ENCODE assay signal across 8 mouse cellular contexts in the genomic region with DNA sequence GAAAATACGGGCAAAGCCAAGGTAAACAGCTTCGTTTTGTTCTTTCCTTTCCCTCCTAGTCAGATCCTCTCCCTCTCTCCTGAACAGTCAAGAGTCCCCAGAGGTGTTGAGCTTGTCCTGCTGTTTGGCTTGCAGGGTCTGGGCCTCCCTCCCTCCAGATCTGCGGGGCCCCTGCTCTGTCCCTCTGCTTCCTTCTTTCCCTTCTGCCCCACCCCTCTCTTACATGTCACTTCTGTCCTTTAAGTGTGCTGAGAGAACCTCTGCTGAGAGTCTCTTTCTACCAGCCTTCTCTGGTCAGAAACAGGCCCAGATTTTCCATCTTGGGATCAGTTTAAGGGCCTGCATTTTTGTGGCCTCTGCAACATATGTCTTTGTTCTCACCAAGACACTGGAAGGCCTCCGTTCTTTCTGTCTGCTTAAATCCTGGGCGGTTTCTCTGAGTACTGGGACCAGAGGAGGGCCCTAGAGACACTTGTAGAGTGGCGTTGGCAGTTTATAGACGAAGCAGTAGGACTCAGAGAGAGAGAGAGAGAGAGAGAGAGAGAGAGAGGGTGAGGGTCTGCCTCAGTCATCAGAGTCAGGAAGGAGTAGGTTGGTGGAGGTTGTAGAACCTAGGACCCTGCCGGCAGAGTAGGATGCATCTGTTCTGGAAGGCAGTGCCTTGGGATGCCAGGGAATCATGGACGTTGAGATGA. TPM values are rescaled to one million over a fixed set of nuclear protein-coding genes. Genes with fewer than 3 reads are reported as not detected.
A peak's percentile ranks its signal among the peaks of the same experiment; 100 is the strongest.
DNase-seq lines count a peak whose midpoint lies in the region; ATAC-seq and TF ChIP-seq lines count a peak whose summit lies in the region.

No protein-coding gene starts in this region.

- H3ac ChIP-seq in myocyte (ENCODE audit: control insufficient read depth, insufficient read length): no peak overlapping the region

- H3K27me3 ChIP-seq in thymus, adult 2 months (ENCODE audit: control insufficient read depth, insufficient read depth, low read length): no peaks in the 10 kb centered on the region
- no peaks in the 10 kb centered on the region for H3K27me3 ChIP-seq in forebrain, embryonic 15.5 days
- H3K27me3 ChIP-seq in limb, embryonic 15.5 days: no peaks in the 10 kb centered on the region
- peaks cover 22% of the 10 kb centered on the region for H3K27me3 ChIP-seq in myocyte (ENCODE audit: control insufficient read depth, insufficient read depth, insufficient read length)

- peak overlapping the region; percentile 71 for H3K4me2 ChIP-seq in forebrain, embryonic 15.5 days (replicated peaks)
- peak overlapping the region; percentile 76 for H3K4me2 ChIP-seq in limb, embryonic 15.5 days
- H3K4me2 ChIP-seq in myocyte (ENCODE audit: low read depth): peak overlapping the region; percentile 30

- H3K27ac ChIP-seq in thymus, adult 2 months (ENCODE audit: control insufficient read depth, insufficient read depth, low read length): peak overlapping the region; percentile 7; the same call in 1 of the 2 replicates
- H3K27ac ChIP-seq in forebrain, embryonic 15.5 days (replicated peaks): peak overlapping the region; percentile 85
- peak overlapping the region; percentile 97 for H3K27ac ChIP-seq in limb, embryonic 15.5 days

- TF ChIP-seq CTCF in thymus, adult 2 months (IDR thresholded peaks at IDR 0.05; ENCODE audit: borderline replicate concordance, control insufficient read depth, extremely low read depth, insufficient read depth, low read length, poor library complexity): no peak

- WGBS in thymus, adult 2 months: 14% methylated on average over 9 of the region's 9 CpGs
- 0% methylated on average over 9 of the region's 9 CpGs for WGBS in forebrain, embryonic 15.5 days
- WGBS in limb, embryonic 15.5 days: 0% methylated on average over 9 of the region's 9 CpGs

- H3K9me3 ChIP-seq in forebrain, embryonic 15.5 days: no peaks in the 10 kb centered on the region
- no peaks in the 10 kb centered on the region for H3K9me3 ChIP-seq in limb, embryonic 15.5 days

- H3K79me2 ChIP-seq in myocyte (ENCODE audit: control insufficient read depth, insufficient read depth): no peaks in the 10 kb centered on the region

- peak overlapping the region; percentile 59 for H3K4me3 ChIP-seq in thymus, adult 2 months (ENCODE audit: control insufficient read depth, insufficient read depth, low read length)
- peak overlapping the region; percentile 71 for H3K4me3 ChIP-seq in forebrain, embryonic 15.5 days
- H3K4me3 ChIP-seq in limb, embryonic 15.5 days: peak overlapping the region; percentile 74
- H3K4me3 ChIP-seq in myocyte: no peak overlapping the region

- peaks cover 17% of the 10 kb centered on the region for H3K4me1 ChIP-seq in thymus, adult 2 months (replicated peaks; ENCODE audit: control insufficient read depth, insufficient read depth, low read length)
- peaks cover 51% of the 10 kb centered on the region for H3K4me1 ChIP-seq in forebrain, embryonic 15.5 days
- H3K4me1 ChIP-seq in limb, embryonic 15.5 days: peaks cover 56% of the 10 kb centered on the region

- ATAC-seq in forebrain, embryonic 15.5 days (replicated peaks): peak; percentile 39
- no peak for ATAC-seq in limb, embryonic 15.5 days (ENCODE audit: insufficient number of reproducible peaks, low FRiP score, low TSS enrichment, low read depth)

- no peaks in the 10 kb centered on the region for H3K36me3 ChIP-seq in thymus, adult 2 months (ENCODE audit: control insufficient read depth, insufficient read depth, low read length)
- no peaks in the 10 kb centered on the region for H3K36me3 ChIP-seq in forebrain, embryonic 15.5 days
- peaks cover 5% of the 10 kb centered on the region; the same call in 1 of the 2 replicates for H3K36me3 ChIP-seq in limb, embryonic 15.5 days
- no peaks in the 10 kb centered on the region for H3K36me3 ChIP-seq in myocyte (ENCODE audit: control insufficient read depth, insufficient read depth)

- DNase-seq in thymus, adult 2 months: no peak
- DNase-seq in thymus, postnatal 10 days (ENCODE audit: low spot score in 2 of 2): no peak
- no peak for DNase-seq in cerebellum, adult 11-12 months
- DNase-seq in urinary bladder, postnatal 14 days (ENCODE audit: low spot score): no peak
- no peak for DNase-seq in spleen, postnatal 10 days (ENCODE audit: low spot score in 2 of 2)

- no peak for TF ChIP-seq POLR2A in thymus, adult 2 months (IDR thresholded peaks at IDR 0.05; ENCODE audit: control insufficient read depth, extremely low read depth, insufficient read depth, low read length, poor library complexity)
- no peak for TF ChIP-seq POLR2A in myocyte (IDR thresholded peaks at IDR 0.05; ENCODE audit: insufficient read length, low read depth)

- peak overlapping the region; percentile 76 for H3K9ac ChIP-seq in forebrain, embryonic 15.5 days (replicated peaks)
- H3K9ac ChIP-seq in limb, embryonic 15.5 days: peak overlapping the region; percentile 73

TF ChIP-seq in myocyte, 11 proteins besides CTCF, POLR2A, EP300 and RAD21:
- no peak for TF ChIP-seq TCF12 (IDR thresholded peaks at IDR 0.05; ENCODE audit: insufficient read depth, poor library complexity, severe bottlenecking)
- no peak for TF ChIP-seq TCF3 (IDR thresholded peaks at IDR 0.05; ENCODE audit: insufficient read length, low read depth)
- TF ChIP-seq MAX (IDR thresholded peaks at IDR 0.05; ENCODE audit: low read depth): no peak
- TF ChIP-seq USF1 (IDR thresholded peaks at IDR 0.05; ENCODE audit: low read depth): no peak
- TF ChIP-seq MYOG (IDR thresholded peaks at IDR 0.05; ENCODE audit: control insufficient read depth in 1 of 3, insufficient read depth in 1 of 3, insufficient read length in 2 of 3, low read depth in 2 of 3): no peak
- no peak for TF ChIP-seq REST (IDR thresholded peaks at IDR 0.05; ENCODE audit: insufficient read depth, insufficient read length)
TF ChIP-seq in myocyte: peak in this region for 0.

RNA-seq across cellular contexts. Expression of gene Nynrin, which starts 0.7 kb away (rescaled TPM):
- polyA plus RNA-seq in thymus, adult 2 months (2012; rRNA removed): 2.0 and 2.1 TPM in 2 replicates
- polyA plus RNA-seq in forebrain, embryonic 15.5 days (2015; fragmentation: Nextera tagmentation; extraction: Ambion mirVana): 10.5 and 10.7 TPM in 2 replicates
- polyA plus RNA-seq in limb, embryonic 15.5 days (2015; fragmentation: Nextera tagmentation; extraction: Ambion mirVana): 21.6 and 25.5 TPM in 2 replicates
- polyA plus RNA-seq in myocyte (2012; fragmentation: generic; extraction: Trizol): 0.12 TPM

RNA-seq across cellular contexts. Expression of gene Cbln3, which starts 29.6 kb away (rescaled TPM):
- 0.04 and 0.09 TPM in 2 replicates for polyA plus RNA-seq in thymus, adult 2 months (2012; rRNA removed)
- polyA plus RNA-seq in forebrain, embryonic 15.5 days (2015; fragmentation: Nextera tagmentation; extraction: Ambion mirVana): 0.29 and 0.32 TPM in 2 replicates
- 0.24 and 0.46 TPM in 2 replicates for polyA plus RNA-seq in limb, embryonic 15.5 days (2015; fragmentation: Nextera tagmentation; extraction: Ambion mirVana)
- 0.28 TPM for polyA plus RNA-seq in myocyte (2012; fragmentation: generic; extraction: Trizol)

RNA-seq across cellular contexts. Expression of gene Khnyn, which starts 30.2 kb away (rescaled TPM):
- polyA plus RNA-seq in thymus, adult 2 months (2012; rRNA removed): 33.7 and 35.5 TPM in 2 replicates
- 10.1 and 10.4 TPM in 2 replicates for polyA plus RNA-seq in forebrain, embryonic 15.5 days (2015; fragmentation: Nextera tagmentation; extraction: Ambion mirVana)
- 18.6 and 20.5 TPM in 2 replicates for polyA plus RNA-seq in limb, embryonic 15.5 days (2015; fragmentation: Nextera tagmentation; extraction: Ambion mirVana)
- polyA plus RNA-seq in myocyte (2012; fragmentation: generic; extraction: Trizol): 10.0 TPM

RNA-seq across cellular contexts. Expression of gene Nfatc4, which starts 31.6 kb away (rescaled TPM):
- polyA plus RNA-seq in thymus, adult 2 months (2012; rRNA removed): 2.3 and 2.7 TPM in 2 replicates
- 10.9 and 13.6 TPM in 2 replicates for polyA plus RNA-seq in forebrain, embryonic 15.5 days (2015; fragmentation: Nextera tagmentation; extraction: Ambion mirVana)
- polyA plus RNA-seq in limb, embryonic 15.5 days (2015; fragmentation: Nextera tagmentation; extraction: Ambion mirVana): 89.3 and 95.9 TPM in 2 replicates
- polyA plus RNA-seq in myocyte (2012; fragmentation: generic; extraction: Trizol): 2.8 TPM

RNA-seq across cellular contexts. Expression of gene Sdr39u1, which starts 45.5 kb away (rescaled TPM):
- polyA plus RNA-seq in thymus, adult 2 months (2012; rRNA removed): 50.2 and 54.8 TPM in 2 replicates
- 106 and 112 TPM in 2 replicates for polyA plus RNA-seq in forebrain, embryonic 15.5 days (2015; fragmentation: Nextera tagmentation; extraction: Ambion mirVana)
- 87.1 and 91.0 TPM in 2 replicates for polyA plus RNA-seq in limb, embryonic 15.5 days (2015; fragmentation: Nextera tagmentation; extraction: Ambion mirVana)
- 2.4 TPM for polyA plus RNA-seq in myocyte (2012; fragmentation: generic; extraction: Trizol)

Comparison
In these comparisons a context has a peak if more than half of its experiments do, and no peak if none do; other contexts are left out.
1. H3K27ac ChIP-seq: peak in every context shown above with its lines; median percentile 97 in limb, embryonic 15.5 days; 85 in forebrain, embryonic 15.5 days; 7 in thymus, adult 2 months.